Mouse (Mus musculus): Measurements from ENCODE around the gene BC049352.

- TF ChIP-seq POLR2A (IDR thresholded peaks at IDR 0.05; ENCODE audit: low read depth, low read length) (no peak), CTCF (conservative IDR thresholded peaks at IDR 0.05 in 1 of 2, IDR thresholded peaks at IDR 0.05 in 1 of 2; ENCODE audit: low read depth in 2 of 2, low read length in 2 of 2) (no peak), EP300 (IDR thresholded peaks at IDR 0.05; ENCODE audit: low read length) (no peak), CHD2 (IDR thresholded peaks at IDR 0.05; ENCODE audit: low read length) (no peak), MXI1 (IDR thresholded peaks at IDR 0.05; ENCODE audit: low read depth, low read length) (no peak), ZMIZ1 (IDR thresholded peaks at IDR 0.05; ENCODE audit: low read depth, low read length) (no peak)
These were observed 20.4 kb downstream of the BC049352 start for GRCm38 (mm10) chr9:45202021-45202798.

Data from CH12.LX (cell line).